Mouse (Mus musculus) heart, embryonic 16.5 days (tissue): ENCODE measurements around the gene Prkd2. TPM values are rescaled to one million over a fixed set of nuclear protein-coding genes. Genes with fewer than 3 reads are reported as not detected.

Experiments used
- ATAC-seq: fragments of 200-750 bp; cut with Nextera tagmentation; replicated peaks from 2 replicates; pipeline ENCODE4 v1.8.0; 2017; ENCODE audit warnings: moderate number of reproducible peaks; ENCODE audit not compliant: insufficient read depth, low FRiP score; ENCODE audit errors: extremely low read depth
- H3K27ac ChIP-seq: fragments of 300-500 bp; sonication (generic); 2 replicates; pipeline ENCODE4 v1.5.1; 2014; ENCODE audit warnings: mild to moderate bottlenecking, low read length, control low read depth, moderate library complexity
- H3K27me3 ChIP-seq: fragments of 300-500 bp; sonication (generic); 2 replicates; pipeline ENCODE4 v1.6.1; 2014; ENCODE audit warnings: low read length, mixed read lengths; ENCODE audit not compliant: control insufficient read depth, insufficient read depth
- H3K36me3 ChIP-seq: fragments of 300-500 bp; sonication (generic); 2 replicates; pipeline ENCODE4 v1.6.1; 2014; ENCODE audit not compliant: control insufficient read depth, insufficient read depth
- H3K4me1 ChIP-seq: fragments of 300-500 bp; sonication (generic); 2 replicates; pipeline ENCODE4 v1.6.1; 2014; ENCODE audit warnings: low read length, mixed read lengths; ENCODE audit not compliant: control insufficient read depth, insufficient read depth
- H3K4me2 ChIP-seq: fragments of 300-500 bp; sonication (generic); 2 replicates; pipeline ENCODE4 v1.6.1; 2014; ENCODE audit warnings: low read depth, mild to moderate bottlenecking, control low read depth, low read length
- H3K4me3 ChIP-seq: fragments of 300-500 bp; sonication (generic); 2 replicates; pipeline ENCODE4 v1.5.1; 2014; ENCODE audit warnings: mild to moderate bottlenecking, control low read depth, low read length
- H3K9ac ChIP-seq: fragments of 300-500 bp; sonication (generic); 2 replicates; pipeline ENCODE4 v1.6.1; 2014; ENCODE audit warnings: low read length, control low read depth
- H3K9me3 ChIP-seq: fragments of 300-500 bp; sonication (generic); replicated peaks from 2 replicates; pipeline ENCODE4 v1.6.1; 2016; ENCODE audit warnings: low read length; ENCODE audit not compliant: control insufficient read depth
- WGBS: fragments of 180-500 bp; shearing (Covaris S2); extraction: QIAGEN DNeasy Blood & Tissue Kit; methylation state at CpG from one replicate; pipeline ENCODE4 v1.1.7; 2014; 5-methylcytosine and 5-hydroxymethylcytosine counted together
- polyA plus RNA-seq: library from polyadenylated mRNA; unstranded; fragments of >200 nt; fragmentation: Nextera tagmentation; extraction: Ambion mirVana; gene quantifications from 2 replicates; pipeline ENCODE4 v1.2.1, GENCODE M21; 2015

Gene Prkd2
- polyA plus RNA-seq: 13.0 and 15.4 TPM in 2 replicates

DNA sequence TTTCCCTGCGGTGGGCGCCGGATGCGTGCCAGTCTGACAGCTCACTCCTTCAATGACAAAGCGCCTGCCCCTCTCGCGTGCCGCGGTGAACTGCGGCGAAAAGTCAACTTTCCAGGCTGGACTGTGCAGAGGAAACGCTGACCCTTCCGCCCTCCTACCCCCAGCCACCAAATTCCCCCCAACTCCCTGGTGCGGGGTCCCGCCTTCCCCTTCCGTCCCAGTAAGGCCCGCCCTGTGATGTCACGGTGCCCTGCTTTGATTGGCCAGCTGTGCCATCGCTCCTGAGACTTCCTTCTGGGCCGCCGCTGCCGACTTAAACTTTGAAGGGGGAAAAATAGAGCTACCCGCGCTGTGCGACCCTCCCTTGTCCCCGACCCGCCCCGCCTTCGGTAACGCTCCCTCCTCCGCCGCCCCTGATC is at the start of gene Prkd2:
Prkd2 (plus strand) TSS at position 258 of the 419 bp plus-strand sequence.
- Histone ChIP-seq H3K4me2 (peak within 1 kb of the TSS; percentile 92), H3K9ac (peak within 1 kb of the TSS; percentile 86), H3K4me3 (peak within 1 kb of the TSS; percentile 65), H3K36me3 (peaks cover 20% of the 10 kb centered on the region), H3K4me1 (peaks cover 22% of the 10 kb centered on the region), H3K27me3 (no peaks in the 10 kb centered on the region), H3K27ac (peak within 1 kb of the TSS; percentile 92), H3K9me3 (no peaks in the 10 kb centered on the region)
- 2% methylated on average over 26 of the region's 32 CpGs for WGBS
- peak; percentile 84 for ATAC-seq

DNA sequence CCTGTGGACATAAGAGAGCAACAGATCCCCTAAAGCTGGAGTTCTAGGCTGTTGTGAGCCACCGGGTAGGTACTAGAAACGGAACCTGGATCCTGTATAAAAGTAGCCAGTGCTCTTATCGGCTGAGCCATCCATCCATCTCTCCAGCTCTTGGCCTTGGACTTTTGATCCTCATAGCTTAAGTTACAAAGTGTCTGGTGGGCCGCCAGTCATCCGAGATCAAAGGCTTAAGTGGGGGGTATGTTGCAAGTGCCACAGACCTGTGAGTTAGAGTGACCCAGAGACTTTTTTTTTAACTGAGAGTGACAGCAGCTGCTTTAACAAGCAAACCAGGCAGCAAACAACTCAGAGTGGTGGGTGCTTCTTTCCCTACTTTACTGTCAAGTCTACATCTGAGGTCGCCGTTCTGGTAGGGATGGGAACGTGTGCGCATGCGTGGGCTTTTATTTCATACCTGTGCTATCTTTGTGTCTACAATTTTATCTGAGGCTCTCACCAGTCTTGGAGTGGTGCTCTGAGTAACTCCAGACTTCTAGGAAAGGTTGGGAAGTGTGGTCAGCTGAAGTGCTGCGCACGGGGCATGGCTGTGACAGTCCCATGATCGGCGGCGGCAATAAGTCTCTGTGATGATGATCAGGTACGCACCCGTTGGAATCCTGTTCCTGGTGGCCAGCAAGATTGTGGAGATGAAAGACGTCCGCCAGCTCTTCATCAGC is 49.5 kb upstream of the Prkd2 start:
- Histone ChIP-seq H3K9me3 (no peaks in the 10 kb centered on the region), H3K27ac (peak overlapping the region; percentile 55; the same call in 1 of the 2 replicates), H3K9ac (peak overlapping the region; percentile 2; the same call in 1 of the 2 replicates), H3K4me3 (peak overlapping the region; percentile 22), H3K4me2 (peak overlapping the region; percentile 50), H3K27me3 (no peaks in the 10 kb centered on the region), H3K36me3 (peaks cover 11% of the 10 kb centered on the region), H3K4me1 (peaks cover 11% of the 10 kb centered on the region)
- ATAC-seq: peak; percentile 74
- WGBS: 45% methylated on average over 19 of the region's 19 CpGs

DNA sequence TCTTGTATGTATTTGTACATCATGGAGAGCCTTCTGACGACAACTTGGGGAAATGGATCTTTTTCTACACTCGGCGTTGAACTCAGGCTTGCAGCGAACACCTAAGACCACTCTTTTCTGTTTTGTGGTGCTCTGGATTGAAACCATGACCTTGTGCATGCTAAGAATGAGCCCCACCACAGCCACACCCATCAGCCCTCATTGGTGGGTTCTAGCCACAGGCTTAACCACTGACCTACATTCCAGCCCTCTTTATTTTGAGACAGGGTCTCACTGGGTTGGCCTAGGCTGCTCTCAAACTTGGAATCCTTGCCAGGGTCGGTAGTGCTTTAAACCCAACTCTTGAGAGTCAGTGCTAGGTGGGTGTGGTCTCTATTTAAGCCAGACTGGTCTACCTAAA is 47.8 kb upstream of the Prkd2 start:
- Histone ChIP-seq H3K27ac (no peak overlapping the region), H3K27me3 (no peaks in the 10 kb centered on the region), H3K4me3 (no peak overlapping the region), H3K9me3 (no peaks in the 10 kb centered on the region), H3K36me3 (peaks cover 16% of the 10 kb centered on the region), H3K4me2 (no peak overlapping the region), H3K4me1 (peaks cover 11% of the 10 kb centered on the region), H3K9ac (no peak overlapping the region)
- 85% methylated on average over 5 of the region's 5 CpGs for WGBS
- ATAC-seq: no peak

GRCm38 (mm10) chr7:16804409-16805028 is 38.2 kb upstream of the Prkd2 start:
- no peak overlapping the region for H3K4me3 ChIP-seq
- no peak for ATAC-seq
- no peak overlapping the region for H3K27ac ChIP-seq
- no peak overlapping the region for H3K9ac ChIP-seq
- peaks cover 11% of the 10 kb centered on the region for H3K36me3 ChIP-seq
- H3K4me1 ChIP-seq: no peaks in the 10 kb centered on the region
- 29% methylated on average over 8 of the region's 8 CpGs for WGBS
- H3K4me2 ChIP-seq: no peak overlapping the region
- H3K9me3 ChIP-seq: no peaks in the 10 kb centered on the region
- H3K27me3 ChIP-seq: no peaks in the 10 kb centered on the region

DNA sequence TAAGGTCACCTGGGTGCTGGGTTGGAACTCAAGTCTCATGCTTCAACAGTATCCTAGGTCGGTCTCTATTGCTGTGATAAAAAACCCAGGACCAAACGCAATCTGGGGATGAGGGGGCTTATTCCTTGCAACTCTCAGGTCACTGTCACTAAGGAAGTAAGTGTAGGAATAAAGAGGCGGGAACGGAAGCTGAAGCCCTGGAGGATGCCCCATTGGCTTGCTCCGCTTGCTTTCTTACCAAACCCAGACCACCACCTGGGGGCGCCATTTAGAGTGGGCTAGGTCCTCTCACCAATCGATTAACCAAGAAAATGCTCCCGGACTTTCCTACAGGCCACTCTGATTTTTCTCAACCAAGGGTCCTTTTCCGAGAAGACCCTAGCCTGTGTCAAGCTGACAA is 34.8 kb upstream of the Prkd2 start:
- H3K27ac ChIP-seq: no peak overlapping the region
- H3K9me3 ChIP-seq: no peaks in the 10 kb centered on the region
- H3K4me3 ChIP-seq: no peak overlapping the region
- H3K4me1 ChIP-seq: peaks cover 10% of the 10 kb centered on the region
- H3K27me3 ChIP-seq: no peaks in the 10 kb centered on the region
- ATAC-seq: no peak
- 87% methylated on average over 9 of the region's 9 CpGs for WGBS
- no peak overlapping the region for H3K9ac ChIP-seq
- H3K36me3 ChIP-seq: peaks cover 13% of the 10 kb centered on the region
- no peak overlapping the region for H3K4me2 ChIP-seq

DNA sequence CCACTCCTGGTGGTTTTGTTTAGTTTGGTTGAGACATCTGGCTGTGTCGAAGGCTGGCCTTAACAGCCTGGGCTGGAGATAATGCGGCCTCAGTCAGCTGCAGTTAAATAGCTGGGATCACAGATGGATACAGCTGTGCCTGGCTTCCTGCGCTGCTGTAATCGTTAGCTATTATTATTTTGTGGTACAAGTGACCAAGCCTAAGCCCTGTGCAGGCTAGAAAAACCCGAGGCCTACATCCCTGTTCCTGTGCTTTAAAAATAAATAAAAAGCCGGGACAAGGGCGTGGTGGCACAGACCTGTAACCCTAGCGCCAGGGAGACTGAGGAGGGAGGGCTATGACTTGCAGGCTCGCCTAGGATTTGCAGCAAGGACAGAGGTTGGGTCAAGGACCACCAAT is 34.1 kb upstream of the Prkd2 start:
- WGBS: 75% methylated on average over 9 of the region's 9 CpGs
- Histone ChIP-seq H3K9ac (no peak overlapping the region), H3K36me3 (peaks cover 17% of the 10 kb centered on the region), H3K4me3 (no peak overlapping the region), H3K4me2 (no peak overlapping the region), H3K27ac (no peak overlapping the region), H3K9me3 (no peaks in the 10 kb centered on the region), H3K4me1 (peaks cover 10% of the 10 kb centered on the region), H3K27me3 (no peaks in the 10 kb centered on the region)
- no peak for ATAC-seq

DNA sequence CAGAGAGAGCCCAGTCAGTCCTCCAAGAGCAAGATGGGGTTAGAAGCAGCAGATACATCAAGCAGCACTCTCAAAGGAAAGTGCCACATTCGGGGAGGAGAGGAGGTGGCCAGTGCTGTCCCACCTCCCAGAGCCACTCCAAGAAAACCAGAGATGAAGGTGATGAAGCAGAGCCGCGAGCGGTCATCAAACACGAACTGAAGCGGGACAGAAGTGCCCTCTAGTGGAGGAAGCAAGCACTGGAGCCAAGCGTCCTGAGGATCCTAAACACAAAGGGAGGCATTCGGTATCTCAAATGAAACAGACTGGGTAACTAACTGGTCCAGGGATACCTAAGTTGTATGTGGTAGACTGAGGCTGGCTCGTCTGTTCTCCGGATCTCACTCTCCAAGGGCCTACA is 33.0 kb upstream of the Prkd2 start:
- WGBS: 23% methylated on average over 10 of the region's 10 CpGs
- Histone ChIP-seq H3K9ac (no peak overlapping the region), H3K4me1 (peaks cover 10% of the 10 kb centered on the region), H3K36me3 (peaks cover 25% of the 10 kb centered on the region), H3K4me3 (no peak overlapping the region), H3K27ac (no peak overlapping the region), H3K27me3 (no peaks in the 10 kb centered on the region), H3K4me2 (no peak overlapping the region), H3K9me3 (no peaks in the 10 kb centered on the region)
- ATAC-seq: no peak

GRCm38 (mm10) chr7:16810399-16810919 is 32.2 kb upstream of the Prkd2 start:
- Histone ChIP-seq H3K4me2 (peak overlapping the region; percentile 70), H3K36me3 (peaks cover 27% of the 10 kb centered on the region), H3K4me1 (peaks cover 13% of the 10 kb centered on the region), H3K9ac (no peak overlapping the region; the same call in 1 of the 2 replicates), H3K27me3 (no peaks in the 10 kb centered on the region), H3K27ac (no peak overlapping the region), H3K4me3 (no peak overlapping the region), H3K9me3 (no peaks in the 10 kb centered on the region)
- WGBS: 60% methylated on average over 28 of the region's 28 CpGs
- no peak for ATAC-seq
